Mouse (Mus musculus): ENCODE data around the gene R3hdm4.

- TF ChIP-seq POLR2A (IDR thresholded peaks at IDR 0.05; ENCODE audit: borderline replicate concordance, extremely low read depth, low read depth, low read length) (no peak), CTCF (IDR thresholded peaks at IDR 0.05; ENCODE audit: insufficient read depth, low read length) (no peak)
Measured at GRCm38 (mm10) chr10:79933145-79933679, 12.2 kb upstream of the R3hdm4 start.
